Mouse (Mus musculus): ENCODE measurements around the gene Lrrc51.
"Not testable (repeated sequence)": the region's sequence is repeated elsewhere in the genome, so short reads cannot be mapped to it uniquely, and the experiment has no call there.

Lrrc51 gene

DNA sequence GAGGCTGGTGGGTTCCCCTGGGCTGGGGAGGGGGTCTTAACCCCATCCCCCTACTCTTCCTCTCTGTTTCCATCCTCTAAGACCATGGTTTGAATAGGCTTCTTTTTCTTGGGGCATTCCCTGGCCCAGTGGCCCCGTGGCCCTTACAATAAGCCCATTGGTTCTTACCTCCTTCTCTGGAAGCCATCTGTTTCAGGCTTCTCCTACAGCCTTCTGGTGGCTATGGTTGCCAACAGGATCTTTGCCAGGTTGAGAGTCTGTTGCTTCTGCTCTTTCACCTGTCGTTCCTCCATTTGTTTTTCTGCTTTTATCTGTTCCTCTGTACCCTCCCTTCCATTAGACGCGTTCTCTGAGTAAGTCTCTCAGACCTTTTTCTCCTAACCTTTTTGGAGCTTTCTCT, 3.9 kb upstream of the Lrrc51 start:
- DNase-seq = peak; percentile 89

DNA sequence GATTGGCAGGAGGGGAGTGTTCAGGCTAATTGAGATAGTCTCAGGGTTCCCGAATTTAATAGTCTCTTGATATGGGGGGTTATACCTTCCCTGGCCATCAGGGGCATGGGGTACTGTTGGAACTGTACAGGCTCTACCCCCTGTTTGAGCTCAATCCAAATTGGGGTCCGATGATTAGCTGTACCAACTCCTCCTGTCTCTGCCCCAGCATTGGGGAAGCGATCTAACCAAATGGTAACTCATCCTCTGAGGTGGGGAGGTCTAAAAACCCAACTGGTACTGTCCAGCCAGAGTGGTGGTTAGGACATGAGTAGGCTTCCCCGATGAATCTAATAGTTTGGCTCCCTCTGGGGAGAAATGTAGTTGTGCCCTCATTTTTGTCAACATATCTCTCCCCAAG, 3.3 kb upstream of the Lrrc51 start:
- peak; percentile 26 for DNase-seq

- DNase-seq = no peak
Observed at GRCm38 (mm10) chr7:101935957-101936356, 2.3 kb upstream of the Lrrc51 start.

DNA sequence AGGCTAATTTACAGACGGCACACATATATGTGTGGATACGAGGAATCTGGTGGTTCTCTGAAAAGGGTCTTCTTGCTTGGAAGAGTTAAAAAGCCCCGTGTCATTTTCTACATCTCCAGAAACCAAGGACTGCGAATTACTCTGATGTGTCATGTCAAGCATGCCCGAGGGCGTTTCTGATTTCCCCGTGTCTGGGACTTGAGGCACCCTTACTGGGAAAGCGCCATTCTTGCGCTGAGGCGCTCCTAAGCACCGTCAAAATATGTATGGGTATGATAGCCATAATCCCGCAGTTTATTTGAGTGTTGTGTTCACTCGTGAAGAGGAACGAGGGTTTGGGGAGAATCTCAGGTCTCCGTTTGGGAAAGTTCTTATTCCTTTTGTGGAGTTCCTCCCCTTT, 395 bp downstream of the Lrrc51 start:
- peak; percentile 27 for DNase-seq

- no peak for DNase-seq
Observed at GRCm38 (mm10) chr7:101932551-101932950, 1.1 kb downstream of the Lrrc51 start.

GRCm38 (mm10) chr7:101928093-101928492, 5.6 kb downstream of the Lrrc51 start:
- no peak for DNase-seq

DNA sequence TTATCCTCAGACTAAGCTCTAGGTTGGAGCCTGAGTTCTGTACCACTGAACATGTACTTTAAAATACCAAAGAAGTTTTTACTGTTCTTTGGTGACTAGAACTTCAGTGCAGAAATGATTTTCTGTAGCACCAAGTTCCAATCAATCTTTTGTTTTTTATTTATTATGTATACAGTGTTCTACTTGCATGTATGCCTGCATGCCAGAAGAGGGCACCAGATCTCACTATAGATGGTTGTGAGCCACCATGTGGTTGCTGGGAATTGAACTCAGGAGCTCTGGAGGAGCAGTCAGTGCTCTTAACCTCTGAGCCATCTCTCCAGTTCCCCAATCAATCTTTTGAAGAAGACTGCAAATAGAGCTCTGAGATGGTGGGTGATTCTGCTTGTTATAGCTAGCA, 7.8 kb downstream of the Lrrc51 start:
- DNase-seq = not testable (repeated sequence)

DNA sequence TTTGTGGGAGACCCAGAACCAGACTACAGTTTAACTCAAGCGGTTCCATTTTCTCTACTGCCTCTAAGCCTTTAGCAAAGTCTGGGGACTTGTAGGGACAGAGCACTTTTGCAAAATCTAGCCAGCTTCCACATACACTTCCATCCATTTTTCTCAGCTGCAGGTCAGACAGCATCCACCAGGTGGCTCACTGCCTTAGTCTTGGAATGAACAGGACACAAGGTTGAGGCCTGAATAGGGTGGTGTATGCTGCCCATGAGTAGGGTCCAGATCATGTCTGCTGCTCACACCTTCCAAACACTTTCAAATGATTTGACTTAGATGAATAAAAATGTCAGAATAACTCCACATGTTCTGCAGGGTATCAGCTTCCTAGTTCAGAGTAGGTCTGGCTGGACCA, 15.6 kb downstream of the Lrrc51 start:
- DNase-seq = peak; percentile 58

DNA sequence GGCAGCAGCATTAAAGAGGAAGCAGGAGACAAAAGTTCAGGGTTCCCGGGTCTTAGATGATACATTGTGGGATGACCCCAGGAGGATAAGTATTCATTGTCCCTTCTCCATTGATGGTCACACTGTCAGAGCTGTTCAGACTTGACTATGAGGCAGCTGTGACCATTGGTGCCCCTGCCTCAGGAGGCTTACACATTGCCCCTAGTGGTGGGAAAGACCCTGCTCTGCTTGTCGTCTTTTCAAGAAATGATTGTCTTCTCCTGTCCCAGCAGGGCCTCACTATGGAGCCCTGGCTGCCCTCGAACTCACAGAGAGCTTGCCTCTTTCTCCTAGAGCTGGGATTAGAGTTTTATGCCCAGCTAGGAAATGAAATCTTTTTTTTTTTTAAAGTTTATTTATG, 21.7 kb downstream of the Lrrc51 start:
- DNase-seq = no peak

DNA sequence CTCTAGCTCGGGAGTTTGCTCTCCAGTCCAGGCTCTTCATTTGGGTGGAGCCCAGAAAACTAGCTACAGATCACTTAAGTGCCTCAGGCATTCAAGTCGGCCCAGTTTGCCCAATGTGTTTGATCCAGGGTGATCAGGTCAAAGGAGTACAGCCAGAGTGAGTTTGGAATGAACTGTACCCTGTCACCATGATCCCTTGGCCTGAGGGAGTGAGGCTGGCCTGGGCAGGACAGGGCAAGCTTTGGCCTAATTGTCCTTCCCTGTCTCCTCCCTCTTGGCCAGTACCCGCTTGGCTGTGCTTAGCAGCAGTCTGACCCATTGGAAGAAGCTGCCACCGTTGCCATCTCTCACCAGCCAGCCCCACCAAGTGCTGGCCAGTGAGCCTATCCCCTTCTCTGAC, 23.6 kb downstream of the Lrrc51 start:
- DNase-seq = no peak

DNA sequence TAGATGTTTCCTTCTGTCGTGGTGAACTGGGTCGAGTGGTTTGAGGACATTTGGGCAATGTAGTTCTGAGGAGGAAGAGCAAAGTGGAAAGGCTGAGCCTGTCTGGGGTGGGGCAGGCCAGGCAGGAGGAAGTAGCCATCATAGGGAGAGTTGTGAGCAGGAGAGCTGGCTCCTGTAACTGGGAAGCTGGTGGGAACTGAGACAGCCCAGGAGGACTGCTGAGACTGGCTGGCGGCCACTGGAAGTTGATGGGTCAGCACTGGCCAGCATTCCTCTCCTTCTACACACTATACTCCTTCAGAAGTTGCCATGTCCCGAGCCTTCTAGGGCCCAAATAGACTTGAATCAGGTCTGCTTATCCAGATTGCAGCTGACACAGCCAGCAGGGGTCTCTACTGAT, 25.3 kb downstream of the Lrrc51 start:
- DNase-seq = no peak

- DNase-seq = no peak
Observed at GRCm38 (mm10) chr7:101906696-101907095, 27.0 kb downstream of the Lrrc51 start.

DNA sequence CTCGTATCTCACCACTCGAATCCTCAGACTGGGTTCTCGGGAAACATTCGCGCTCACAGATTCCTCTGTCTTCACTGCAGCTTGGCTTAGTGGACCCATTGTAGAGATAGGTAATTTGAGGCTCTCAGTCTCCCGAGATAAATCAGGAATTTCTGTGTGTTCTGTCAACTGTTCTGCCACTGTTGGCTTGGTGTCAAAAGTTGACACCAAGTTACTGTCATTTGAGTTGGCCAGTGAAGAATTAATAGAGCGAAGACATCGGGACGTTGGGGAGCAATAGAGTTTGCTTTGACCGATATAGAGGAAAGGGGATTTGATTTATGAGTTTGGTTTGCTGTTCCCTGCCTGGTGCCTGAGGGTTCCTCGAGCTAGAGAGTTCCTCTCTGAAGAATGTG, 27.4 kb downstream of the Lrrc51 start, which contains the start of gene Tomt:
TSS of gene Tomt (minus strand) at position 73 of the 395 bp plus-strand sequence.
- DNase-seq = no peak

DNA sequence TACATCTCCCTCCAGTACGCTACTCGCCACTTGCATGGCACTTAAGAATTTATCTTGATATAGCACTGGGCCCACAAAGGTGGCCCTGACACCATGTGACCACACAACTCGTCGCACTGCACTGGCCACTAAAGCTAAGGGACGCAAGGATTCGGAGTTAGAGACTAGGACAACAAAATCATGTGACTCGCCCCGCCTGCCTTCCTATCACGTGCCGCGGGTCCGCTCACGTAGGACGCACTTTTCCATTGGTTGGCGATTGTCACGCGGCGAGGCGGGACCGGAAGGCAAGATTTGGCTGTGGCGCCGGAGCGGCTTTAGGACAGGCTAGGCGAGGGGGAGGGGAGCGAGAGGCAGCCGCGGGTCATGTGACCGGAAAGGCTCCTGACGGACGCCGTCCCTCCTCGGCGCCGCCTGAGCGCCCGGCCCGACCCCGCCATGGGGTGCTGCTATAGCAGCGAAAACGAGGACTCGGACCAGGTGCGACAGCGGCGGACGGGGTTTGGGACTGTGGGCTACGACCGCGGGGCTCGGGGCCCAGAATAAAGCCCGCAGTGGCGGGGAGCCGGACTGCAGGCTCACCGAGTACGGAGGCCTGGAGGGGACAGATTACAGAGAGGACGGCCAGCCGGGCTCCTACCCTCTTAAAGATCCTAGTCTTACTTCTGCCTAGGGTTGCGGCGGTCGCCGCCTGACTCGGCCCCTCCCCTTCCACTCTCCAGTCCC, 28.0 kb downstream of the Lrrc51 start, which contains the start of gene Lamtor1:
TSS of gene Lamtor1 (plus strand) at position 344 of the 726 bp plus-strand sequence.
- peak; percentile 99 for DNase-seq

DNA sequence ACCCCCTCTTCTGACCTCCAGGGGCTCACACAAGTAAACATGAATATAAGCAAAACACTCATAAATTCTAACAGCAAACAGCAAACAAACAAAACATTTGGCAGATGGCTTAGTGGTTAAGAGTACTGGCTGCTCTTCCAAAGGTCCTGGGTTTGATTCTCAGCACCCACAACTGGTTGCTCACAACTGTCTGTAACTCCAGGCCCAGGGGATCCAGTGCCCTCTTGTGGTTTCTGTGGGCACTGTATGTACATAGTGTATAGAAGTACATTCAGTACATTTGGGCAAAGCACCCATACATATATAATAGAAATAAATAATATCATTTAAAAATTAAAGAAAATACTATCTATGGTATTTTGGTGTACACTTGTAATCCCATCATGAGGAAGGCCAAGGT, 30.8 kb downstream of the Lrrc51 start:
- DNase-seq = no peak

- DNase-seq = no peak
Observed at GRCm38 (mm10) chr7:101901969-101902368, 31.7 kb downstream of the Lrrc51 start.

DNA sequence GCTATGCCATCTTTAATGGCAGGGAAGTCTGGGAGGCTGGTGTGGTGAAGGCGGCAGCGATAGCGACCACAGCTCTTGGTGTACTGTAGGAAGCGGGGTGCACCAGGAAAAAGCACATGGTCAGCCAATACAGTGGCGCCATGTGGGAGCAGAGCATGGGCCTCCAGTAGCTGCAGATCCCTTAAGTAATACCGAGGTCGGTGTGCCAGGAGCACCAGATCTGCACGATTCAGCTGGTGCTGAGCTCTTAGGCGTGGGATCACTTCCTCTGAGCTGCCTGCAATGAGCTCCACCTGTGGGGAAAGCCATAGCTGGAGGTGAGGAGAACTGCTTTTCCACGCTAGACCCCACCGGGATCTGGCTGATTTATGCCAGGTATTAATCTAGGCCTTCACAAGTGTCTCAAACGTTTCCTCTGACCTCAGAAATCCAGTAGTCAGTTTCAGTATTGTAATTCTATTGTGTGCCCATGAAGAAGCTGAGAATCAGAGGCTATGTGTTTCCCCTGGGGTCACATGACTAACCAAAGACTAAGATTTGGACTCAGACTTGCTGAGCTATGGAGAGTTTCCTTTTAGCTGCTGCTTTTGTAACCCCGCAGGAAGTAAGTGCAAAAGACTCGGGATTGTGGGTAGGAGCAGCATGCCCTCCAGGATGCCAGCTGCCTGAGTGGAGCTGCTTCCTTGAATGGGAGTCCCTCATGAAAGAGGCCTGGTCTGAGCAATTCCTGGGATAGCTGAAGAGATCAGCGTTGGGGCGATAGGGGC, 33.2 kb downstream of the Lrrc51 start:
- no peak for DNase-seq

DNA sequence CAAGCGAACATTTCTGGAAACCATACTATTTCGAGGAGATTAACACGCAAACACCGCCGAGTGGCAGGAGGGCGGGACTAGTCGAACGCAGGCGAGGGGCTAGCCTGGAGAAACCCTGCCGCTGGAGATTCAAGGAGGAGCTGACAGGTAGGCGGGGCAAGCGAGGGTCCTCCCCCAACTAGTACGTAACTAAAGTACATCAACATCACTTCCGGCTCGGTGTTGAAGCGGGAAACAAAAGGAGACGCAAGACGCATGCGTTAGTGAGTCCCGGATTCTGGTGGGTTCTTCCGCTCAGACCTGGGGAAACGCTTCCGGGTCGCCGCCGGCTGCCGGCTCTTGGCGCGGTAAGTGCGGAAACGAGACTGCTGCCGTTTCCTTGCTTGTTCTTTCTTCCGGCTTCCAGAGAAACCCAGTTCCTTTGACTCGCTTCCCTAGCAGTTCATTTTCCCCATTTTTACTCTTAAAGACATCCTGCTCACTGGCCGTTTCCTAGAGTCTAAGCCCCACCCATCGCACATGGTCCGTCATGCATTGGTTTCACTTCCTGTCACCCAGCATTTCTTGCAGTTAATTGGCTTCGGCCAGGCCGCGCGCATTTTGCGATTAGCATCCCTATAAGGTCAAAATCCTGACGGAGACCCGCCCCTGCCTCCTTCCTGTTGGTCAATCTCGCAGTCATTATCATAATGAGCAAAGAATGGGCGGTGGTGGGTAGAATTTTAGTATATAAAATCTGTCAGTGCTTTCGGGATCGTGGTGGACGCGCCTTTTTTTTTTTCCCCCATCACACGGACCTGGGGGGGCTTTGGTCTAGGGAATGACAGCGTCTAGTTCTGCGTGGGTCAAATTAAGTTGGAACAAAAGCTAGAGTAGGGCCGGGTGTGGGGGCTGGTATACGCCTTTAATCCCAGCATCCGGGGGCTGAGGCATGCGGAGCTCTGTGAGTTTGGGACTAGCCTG, 37.3 kb downstream of the Lrrc51 start:
- peak; percentile 96 for DNase-seq

- no peak for DNase-seq
Observed at GRCm38 (mm10) chr7:101895695-101896094, 38.0 kb downstream of the Lrrc51 start.

GRCm38 (mm10) chr7:101888460-101888859, 45.2 kb downstream of the Lrrc51 start:
- no peak for DNase-seq

DNA sequence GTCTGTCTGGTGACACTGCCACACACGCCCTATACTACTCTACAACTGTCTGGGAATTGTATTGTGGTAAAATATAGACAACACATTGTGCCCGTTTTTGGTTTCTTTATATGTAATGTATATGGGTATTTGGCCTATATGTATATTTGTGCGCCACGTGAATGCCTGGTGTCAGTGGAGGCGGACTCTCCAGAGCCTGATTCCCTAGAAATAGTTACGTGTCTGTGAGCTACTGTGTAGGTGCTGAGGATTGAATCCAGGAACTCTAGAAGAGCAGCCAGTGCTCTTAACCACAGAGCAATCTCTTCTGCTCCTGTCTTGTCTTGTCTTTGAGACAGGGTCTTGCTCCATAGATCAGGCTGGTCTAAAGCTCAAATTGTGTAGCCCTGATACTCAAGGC, 47.4 kb downstream of the Lrrc51 start:
- DNase-seq = no peak

- DNase-seq = no peak
Observed at GRCm38 (mm10) chr7:101884160-101884559, 49.5 kb downstream of the Lrrc51 start.

Measured in cerebellum, adult 11 months (tissue).